Mouse (Mus musculus): ENCODE data around the gene Klk1. TPM values are rescaled to one million over a fixed set of nuclear protein-coding genes. Genes with fewer than 3 reads are reported as not detected.
"Not testable (repeated sequence)": the region's sequence is repeated elsewhere in the genome, so short reads cannot be mapped to it uniquely, and the experiment has no call there.

The Klk1 gene
- not detected in 2 replicates for polyA plus RNA-seq (2016; fragmentation: Nextera tagmentation; extraction: Ambion mirVana)

GRCm38 (mm10) chr7:44225076-44225475 lies at the start of gene Klk1:
TSS of gene Klk1 (plus strand) at chr7:44225360.
- H3K27me3 ChIP-seq (replicated peaks): no peaks in the 10 kb centered on the region
- no peak within 1 kb of the TSS for H3K27ac ChIP-seq (ENCODE audit: poor library complexity, severe bottlenecking)
- no peak within 1 kb of the TSS for H3K4me3 ChIP-seq
- WGBS: 43% methylated on average over 1 of the region's 1 CpGs
- no peak within 1 kb of the TSS for H3K9ac ChIP-seq
- no peak for ATAC-seq (ENCODE audit: insufficient number of reproducible peaks, low FRiP score)
- H3K36me3 ChIP-seq: no peaks in the 10 kb centered on the region
- H3K9me3 ChIP-seq (replicated peaks): no peaks in the 10 kb centered on the region
- no peaks in the 10 kb centered on the region for H3K4me1 ChIP-seq (replicated peaks)
- no peak within 1 kb of the TSS for H3K4me2 ChIP-seq

DNA sequence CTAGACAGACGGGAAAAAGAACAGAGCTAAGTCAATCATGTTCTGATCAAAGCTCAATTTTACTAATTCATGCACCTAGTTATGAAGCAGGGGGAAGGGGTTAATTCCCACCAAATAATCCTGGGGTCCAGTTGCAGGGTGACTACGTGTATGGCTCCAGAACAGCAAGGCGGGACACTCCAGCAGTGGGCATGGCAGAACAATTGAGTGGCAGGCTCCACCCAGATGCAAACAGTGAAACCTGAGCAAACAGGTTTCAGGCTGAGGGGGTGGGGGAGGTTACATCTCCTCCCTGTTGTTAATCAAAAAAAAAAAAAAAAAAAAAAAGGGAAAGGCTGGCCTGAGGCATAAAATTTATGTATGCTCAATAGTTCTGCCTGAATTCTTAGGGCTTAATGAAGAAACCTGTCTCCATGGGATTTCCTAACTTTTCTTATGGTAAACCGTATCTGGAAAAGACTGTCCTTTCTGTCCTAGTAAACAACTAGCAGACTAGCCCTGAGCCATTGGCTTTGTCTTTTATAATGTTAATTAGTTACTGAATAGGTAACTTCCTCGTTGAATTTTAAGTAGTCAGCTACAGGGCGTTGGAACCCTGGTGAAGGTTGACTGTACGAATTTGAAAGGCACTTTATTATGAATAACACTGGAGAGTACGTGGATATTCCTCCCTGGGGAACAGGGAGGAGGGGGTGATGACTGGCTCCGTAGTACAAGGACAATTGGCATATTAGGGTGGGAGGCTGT lies 45.7 kb upstream of the Klk1 start:
- no peaks in the 10 kb centered on the region for H3K4me1 ChIP-seq (replicated peaks)
- no peak overlapping the region for H3K9ac ChIP-seq
- H3K27ac ChIP-seq (ENCODE audit: poor library complexity, severe bottlenecking): no peak overlapping the region
- WGBS: 72% methylated on average over 9 of the region's 9 CpGs
- H3K36me3 ChIP-seq: no peaks in the 10 kb centered on the region
- H3K4me2 ChIP-seq: no peak overlapping the region
- no peak overlapping the region for H3K4me3 ChIP-seq
- ATAC-seq (ENCODE audit: insufficient number of reproducible peaks, low FRiP score): no peak
- no peaks in the 10 kb centered on the region for H3K27me3 ChIP-seq (replicated peaks)
- 0 out of 2 replicates have a peak, but pooled peaks cover 2% of the 10 kb centered on the region for H3K9me3 ChIP-seq (replicated peaks)

DNA sequence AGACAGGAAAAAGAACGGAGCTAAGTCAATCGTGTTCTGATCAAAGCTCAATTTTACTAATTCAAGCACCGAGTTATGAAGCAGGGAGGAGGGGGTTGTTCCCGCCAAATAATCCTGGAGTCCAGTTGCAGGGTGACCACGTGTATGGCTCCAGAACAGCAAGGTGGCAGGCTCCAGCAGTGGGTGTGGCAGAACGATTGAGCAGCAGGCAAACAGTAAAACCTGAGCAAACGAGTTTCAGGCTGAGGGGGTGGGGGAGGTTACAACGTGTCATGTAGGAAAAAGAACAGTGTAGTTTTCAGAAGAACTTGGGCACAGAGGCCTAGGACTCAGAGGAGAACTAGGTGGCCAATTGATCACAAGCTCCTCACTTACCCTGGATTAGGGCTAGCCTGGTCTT lies 38.6 kb upstream of the Klk1 start:
- H3K4me3 ChIP-seq; H3K27me3 ChIP-seq (replicated peaks); ATAC-seq (ENCODE audit: insufficient number of reproducible peaks, low FRiP score); H3K9me3 ChIP-seq (replicated peaks); H3K4me2 ChIP-seq; H3K36me3 ChIP-seq; H3K27ac ChIP-seq (ENCODE audit: poor library complexity, severe bottlenecking); H3K4me1 ChIP-seq (replicated peaks); H3K9ac ChIP-seq: not testable (repeated sequence)
- 69% methylated on average over 8 of the region's 8 CpGs for WGBS

DNA sequence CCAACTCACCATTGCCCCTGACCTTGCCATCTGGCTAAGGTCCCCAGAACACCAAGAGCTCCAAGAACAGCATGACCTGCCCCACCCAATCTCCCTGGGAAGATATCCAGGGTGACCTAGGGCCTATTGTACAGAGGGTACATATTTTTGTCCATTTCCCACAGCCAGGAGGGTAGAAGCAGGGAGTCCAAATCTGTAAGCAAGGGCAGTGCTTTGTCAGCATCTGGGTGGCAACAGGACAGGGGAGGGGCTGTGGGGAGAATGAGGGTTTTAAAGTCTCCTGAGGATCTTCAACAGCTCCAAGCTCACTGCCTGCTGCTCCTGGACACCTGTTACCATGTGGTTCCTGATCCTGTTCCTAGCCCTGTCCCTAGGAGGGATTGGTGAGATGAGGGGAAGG lies 37.2 kb upstream of the Klk1 start, which contains the start of gene Klk1b24:
Klk1b24 (plus strand) TSS at position 301 of the 400 bp plus-strand sequence.
- H3K9ac ChIP-seq; H3K4me3 ChIP-seq; H3K36me3 ChIP-seq; H3K4me1 ChIP-seq (replicated peaks); H3K27me3 ChIP-seq (replicated peaks); H3K4me2 ChIP-seq; H3K27ac ChIP-seq (ENCODE audit: poor library complexity, severe bottlenecking); ATAC-seq (ENCODE audit: insufficient number of reproducible peaks, low FRiP score); H3K9me3 ChIP-seq (replicated peaks): not testable (repeated sequence)

DNA sequence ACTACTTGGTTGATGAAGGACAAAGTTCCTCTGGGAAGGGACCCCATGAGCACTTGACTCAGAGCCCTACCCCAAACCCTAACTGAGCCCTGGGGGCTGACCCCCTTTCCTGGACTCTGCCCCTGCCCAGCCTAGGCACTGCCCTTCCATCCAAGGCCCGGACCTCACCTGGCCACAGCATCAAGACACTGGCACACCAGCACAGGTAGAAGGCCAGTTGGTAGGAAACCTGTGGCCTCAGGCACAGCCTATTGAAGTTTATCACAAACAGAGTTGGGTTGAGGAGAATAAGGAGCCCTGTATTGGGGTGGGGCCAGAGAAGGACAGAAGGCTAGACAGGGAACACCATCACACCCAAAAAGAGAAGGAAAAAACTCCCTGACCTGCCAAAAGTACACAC lies 31.7 kb upstream of the Klk1 start:
- WGBS: 94% methylated on average over 1 of the region's 1 CpGs
- not testable (repeated sequence) for H3K27ac ChIP-seq (ENCODE audit: poor library complexity, severe bottlenecking); H3K9ac ChIP-seq; ATAC-seq (ENCODE audit: insufficient number of reproducible peaks, low FRiP score); H3K4me1 ChIP-seq (replicated peaks); H3K36me3 ChIP-seq; H3K27me3 ChIP-seq (replicated peaks); H3K9me3 ChIP-seq (replicated peaks); H3K4me3 ChIP-seq; H3K4me2 ChIP-seq

DNA sequence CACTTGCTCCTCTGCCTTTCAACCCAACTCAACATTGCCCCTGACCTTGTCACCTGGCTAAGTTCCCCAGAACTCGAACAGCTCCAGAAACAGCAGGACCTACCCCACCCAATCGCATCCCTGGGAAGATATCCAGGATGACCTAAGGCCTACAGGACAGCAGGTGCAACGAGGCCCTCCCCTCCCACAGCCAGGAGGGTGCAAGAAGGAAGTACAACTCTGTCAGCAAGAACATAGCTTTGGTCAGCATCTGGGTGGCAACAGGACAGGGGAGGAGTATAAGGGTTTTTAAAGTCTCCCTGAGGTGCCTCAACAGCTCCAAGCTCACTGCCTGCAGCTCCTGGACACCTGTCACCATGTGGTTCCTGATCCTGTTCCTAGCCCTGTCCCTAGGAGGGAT lies 27.3 kb upstream of the Klk1 start, which contains the start of gene Klk1b3:
Klk1b3 (plus strand) TSS at position 301 of the 400 bp plus-strand sequence.
- 54% methylated on average over 3 of the region's 3 CpGs for WGBS
- no peak within 1 kb of the TSS for H3K9ac ChIP-seq
- no peaks in the 10 kb centered on the region for H3K9me3 ChIP-seq (replicated peaks)
- no peaks in the 10 kb centered on the region for H3K4me1 ChIP-seq (replicated peaks)
- no peak within 1 kb of the TSS for H3K4me2 ChIP-seq
- H3K27me3 ChIP-seq (replicated peaks): no peaks in the 10 kb centered on the region
- H3K4me3 ChIP-seq: no peak within 1 kb of the TSS
- no peaks in the 10 kb centered on the region for H3K36me3 ChIP-seq
- no peak within 1 kb of the TSS for H3K27ac ChIP-seq (ENCODE audit: poor library complexity, severe bottlenecking)
- no peak for ATAC-seq (ENCODE audit: insufficient number of reproducible peaks, low FRiP score)

DNA sequence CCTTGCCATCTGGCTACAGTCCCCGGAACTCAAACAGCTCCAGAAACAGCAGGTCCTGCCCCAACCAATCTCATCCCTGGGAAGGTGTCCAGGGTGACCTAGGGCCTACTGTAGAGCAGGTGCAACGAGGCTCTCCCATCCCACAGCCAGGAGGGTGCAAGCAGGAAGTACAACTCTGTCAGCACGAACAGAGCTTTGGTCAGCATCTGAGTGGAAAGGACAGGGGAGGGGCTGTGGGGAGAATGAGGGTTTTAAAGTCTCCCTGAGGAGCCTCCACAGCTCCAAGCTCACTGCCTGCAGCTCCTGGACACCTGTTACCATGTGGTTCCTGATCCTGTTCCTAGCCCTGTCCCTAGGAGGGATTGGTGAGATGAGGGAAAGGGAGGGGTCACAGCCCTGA lies 18.0 kb upstream of the Klk1 start, which contains the start of gene Klk1b4:
Klk1b4 (plus strand) TSS at position 301 of the 400 bp plus-strand sequence.
- not testable (repeated sequence) for H3K27ac ChIP-seq (ENCODE audit: poor library complexity, severe bottlenecking); ATAC-seq (ENCODE audit: insufficient number of reproducible peaks, low FRiP score); H3K4me2 ChIP-seq; H3K4me1 ChIP-seq (replicated peaks); H3K9me3 ChIP-seq (replicated peaks); H3K9ac ChIP-seq; H3K4me3 ChIP-seq; H3K36me3 ChIP-seq
- peaks cover 12% of the 10 kb centered on the region; the same call in 1 of the 2 replicates for H3K27me3 ChIP-seq (replicated peaks)
- 38% methylated on average over 3 of the region's 3 CpGs for WGBS

- ATAC-seq (ENCODE audit: insufficient number of reproducible peaks, low FRiP score): no peak
- no peak overlapping the region for H3K9ac ChIP-seq
- no peak overlapping the region for H3K4me3 ChIP-seq
- WGBS: 68% methylated on average over 3 of the region's 3 CpGs
- H3K4me1 ChIP-seq (replicated peaks): no peaks in the 10 kb centered on the region
- no peaks in the 10 kb centered on the region for H3K9me3 ChIP-seq (replicated peaks)
- H3K36me3 ChIP-seq: no peaks in the 10 kb centered on the region
- no peak overlapping the region for H3K27ac ChIP-seq (ENCODE audit: poor library complexity, severe bottlenecking)
- peaks cover 12% of the 10 kb centered on the region; the same call in 1 of the 2 replicates for H3K27me3 ChIP-seq (replicated peaks)
- H3K4me2 ChIP-seq: no peak overlapping the region
Measured at GRCm38 (mm10) chr7:44208307-44208706, 16.9 kb upstream of the Klk1 start.

DNA sequence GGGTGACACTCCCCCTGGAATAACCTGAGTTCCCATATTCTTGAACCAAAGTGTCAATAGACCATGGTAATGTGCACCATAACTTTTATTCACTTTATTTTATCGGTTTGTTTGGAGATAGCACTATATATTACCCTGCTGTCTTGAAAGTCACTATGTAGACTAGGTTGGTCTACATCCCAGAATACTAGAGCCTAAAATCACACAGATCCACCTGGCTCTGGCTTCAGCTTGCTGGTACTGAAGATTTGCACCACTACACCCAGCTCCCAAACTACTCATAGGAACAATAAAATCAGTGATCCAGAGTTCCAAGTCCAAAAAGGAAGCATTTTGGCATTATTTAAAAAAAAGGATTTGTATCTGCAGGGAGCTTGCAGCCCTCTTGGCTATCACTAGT lies 9.5 kb upstream of the Klk1 start, which contains the start of gene Klk1b5:
Klk1b5 (plus strand) TSS at position 301 of the 400 bp plus-strand sequence.
- Histone ChIP-seq H3K27ac (ENCODE audit: poor library complexity, severe bottlenecking) (no peak within 1 kb of the TSS), H3K4me1 (replicated peaks) (no peaks in the 10 kb centered on the region), H3K27me3 (replicated peaks) (peaks cover 7% of the 10 kb centered on the region; the same call in 1 of the 2 replicates), H3K9ac (no peak within 1 kb of the TSS), H3K4me2 (no peak within 1 kb of the TSS), H3K4me3 (no peak within 1 kb of the TSS), H3K9me3 (replicated peaks) (no peaks in the 10 kb centered on the region), H3K36me3 (no peaks in the 10 kb centered on the region)
- ATAC-seq (ENCODE audit: insufficient number of reproducible peaks, low FRiP score): no peak
- WGBS: 62% methylated on average over 1 of the region's 1 CpGs

- not testable (repeated sequence) for H3K4me1 ChIP-seq (replicated peaks); H3K27me3 ChIP-seq (replicated peaks); H3K4me3 ChIP-seq; H3K4me2 ChIP-seq; H3K9ac ChIP-seq; H3K9me3 ChIP-seq (replicated peaks); H3K27ac ChIP-seq (ENCODE audit: poor library complexity, severe bottlenecking); H3K36me3 ChIP-seq
- peak; percentile 39; the same call in 1 of the 2 replicates for ATAC-seq (ENCODE audit: insufficient number of reproducible peaks, low FRiP score)
- WGBS: 57% methylated on average over 8 of the region's 10 CpGs
Measured at GRCm38 (mm10) chr7:44221601-44222000, 3.6 kb upstream of the Klk1 start.

DNA sequence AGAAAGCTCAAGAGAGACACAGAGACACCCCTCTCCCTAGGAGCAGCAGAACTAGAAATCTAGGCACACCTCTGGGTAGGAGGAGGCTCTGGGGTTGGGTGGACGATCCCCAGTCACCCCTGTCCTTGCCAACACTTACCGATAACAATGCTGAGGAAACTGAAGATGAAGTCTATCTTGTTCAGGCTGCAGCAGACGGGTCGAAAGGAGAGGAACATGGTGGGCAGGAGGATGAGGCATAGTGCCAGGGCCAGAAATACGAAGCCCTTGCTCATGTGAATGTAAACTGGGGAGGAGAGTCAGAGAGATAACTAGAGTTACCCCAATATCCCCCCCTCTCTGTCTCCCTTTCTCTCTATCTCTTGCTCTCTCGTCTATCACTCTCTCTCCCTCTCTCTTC lies 2.8 kb upstream of the Klk1 start:
- ATAC-seq (ENCODE audit: insufficient number of reproducible peaks, low FRiP score); H3K4me2 ChIP-seq: not testable (repeated sequence)
- WGBS: 54% methylated on average over 6 of the region's 6 CpGs

More for the DNA sequence above, 2.8 kb upstream of the Klk1 start:
- H3K27ac ChIP-seq (ENCODE audit: poor library complexity, severe bottlenecking); H3K4me3 ChIP-seq; H3K27me3 ChIP-seq (replicated peaks); H3K36me3 ChIP-seq; H3K4me1 ChIP-seq (replicated peaks); H3K9me3 ChIP-seq (replicated peaks); H3K9ac ChIP-seq: not testable (repeated sequence)

Measured in heart, embryonic 12.5 days (tissue).